Mouse (Mus musculus) forebrain, embryonic 15.5 days (tissue): ENCODE measurements at regions not wholly inside any gene's neighbourhood (a gene's known extent, or its start where the extent isn't known, plus 50 kb on each side); places are given as distances from the start of the nearest gene placed in this dataset.
A peak's percentile ranks its signal among the peaks of the same experiment; 100 is the strongest.

ENCODE experiments used
- ATAC-seq: fragments of 200-750 bp; cut with Nextera tagmentation; replicated peaks from 2 replicates; pipeline ENCODE4 v1.8.0; 2017; ENCODE audit warnings: mild to moderate bottlenecking, moderate TSS enrichment, moderate library complexity
- H3K27ac ChIP-seq: fragments of 300-500 bp; sonication (generic); replicated peaks from 2 replicates; pipeline ENCODE4 v1.5.1; 2015; ENCODE audit warnings: mild to moderate bottlenecking, inconsistent platforms
- H3K27me3 ChIP-seq: fragments of 300-500 bp; sonication (generic); 2 replicates; pipeline ENCODE4 v1.6.1; 2015; ENCODE audit warnings: inconsistent platforms
- H3K36me3 ChIP-seq: fragments of 300-500 bp; sonication (generic); 2 replicates; pipeline ENCODE4 v1.6.1; 2015; ENCODE audit warnings: mild to moderate bottlenecking, inconsistent platforms
- H3K4me1 ChIP-seq: fragments of 300-500 bp; sonication (generic); 2 replicates; pipeline ENCODE4 v1.6.1; 2015; ENCODE audit warnings: inconsistent platforms
- H3K4me2 ChIP-seq: fragments of 300-500 bp; sonication (generic); replicated peaks from 2 replicates; pipeline ENCODE4 v1.6.1; 2015; ENCODE audit warnings: mild to moderate bottlenecking, inconsistent platforms
- H3K4me3 ChIP-seq: fragments of 300-500 bp; sonication (generic); 2 replicates; pipeline ENCODE4 v1.5.1; 2015; ENCODE audit warnings: mild to moderate bottlenecking, inconsistent platforms
- H3K9ac ChIP-seq: fragments of 300-500 bp; sonication (generic); replicated peaks from 2 replicates; pipeline ENCODE4 v1.6.1; 2015; ENCODE audit warnings: mild to moderate bottlenecking, inconsistent platforms
- H3K9me3 ChIP-seq: fragments of 300-500 bp; sonication (generic); 2 replicates; pipeline ENCODE4 v1.6.1; 2016; ENCODE audit warnings: inconsistent platforms
- WGBS: fragments of 180-500 bp; shearing (Covaris S2); methylation state at CpG from one replicate; pipeline ENCODE4 v1.1.7; 2015; ENCODE audit warnings: mixed read lengths; 5-methylcytosine and 5-hydroxymethylcytosine counted together

DNA sequence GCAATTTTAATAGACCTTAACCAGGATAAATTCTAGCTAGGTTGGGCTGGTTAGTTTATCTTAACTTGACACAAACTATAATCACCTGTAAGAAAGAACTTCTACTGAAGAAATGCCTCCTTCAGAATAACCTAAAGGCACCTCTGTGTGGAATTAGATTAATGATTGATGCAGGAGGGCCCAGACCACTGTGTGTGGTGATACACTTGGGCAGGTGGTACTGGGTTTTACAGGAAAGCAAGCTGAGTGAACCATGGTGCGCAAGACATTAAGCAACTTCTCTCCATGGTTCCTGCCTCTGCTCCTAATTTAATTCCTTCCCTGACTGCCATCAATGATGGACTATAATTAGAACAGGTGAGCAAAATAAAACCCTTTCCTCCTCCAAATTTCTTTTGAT, 77.9 kb upstream of the Mdga2 start:
- Histone ChIP-seq H3K36me3 (no peaks in the 10 kb centered on the region), H3K9ac (no peak overlapping the region), H3K9me3 (no peaks in the 10 kb centered on the region), H3K4me3 (no peak overlapping the region), H3K4me1 (no peaks in the 10 kb centered on the region), H3K27ac (no peak overlapping the region), H3K27me3 (no peaks in the 10 kb centered on the region), H3K4me2 (no peak overlapping the region)
- ATAC-seq = no peak
- WGBS = 89% methylated on average over 1 of the region's 1 CpGs

DNA sequence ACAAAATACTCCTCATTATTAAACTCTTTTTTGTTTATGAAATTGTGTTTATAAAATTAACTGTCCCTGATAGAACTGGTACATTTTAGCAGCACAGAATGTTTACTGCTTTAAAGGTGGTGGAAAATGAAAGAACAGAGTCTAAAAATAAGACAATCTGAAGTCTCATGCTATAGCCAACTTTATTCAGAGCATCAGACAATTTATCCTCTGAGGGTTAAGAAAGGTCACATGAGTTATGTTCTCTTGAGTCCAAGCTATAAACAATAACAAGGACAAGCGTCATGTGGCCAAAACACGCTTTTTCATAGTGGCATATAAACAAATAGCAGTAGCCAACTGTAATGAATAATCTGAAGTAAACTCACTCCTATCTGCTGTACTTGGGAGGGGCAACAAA, 67.7 kb upstream of the Mdga2 start:
- no peaks in the 10 kb centered on the region for H3K36me3 ChIP-seq
- no peak overlapping the region for H3K4me3 ChIP-seq
- H3K27me3 ChIP-seq = no peaks in the 10 kb centered on the region
- H3K9ac ChIP-seq = no peak overlapping the region
- no peak overlapping the region for H3K4me2 ChIP-seq
- no peaks in the 10 kb centered on the region for H3K4me1 ChIP-seq
- no peak for ATAC-seq
- H3K9me3 ChIP-seq = no peaks in the 10 kb centered on the region
- WGBS = 93% methylated on average over 2 of the region's 2 CpGs
- no peak overlapping the region for H3K27ac ChIP-seq

DNA sequence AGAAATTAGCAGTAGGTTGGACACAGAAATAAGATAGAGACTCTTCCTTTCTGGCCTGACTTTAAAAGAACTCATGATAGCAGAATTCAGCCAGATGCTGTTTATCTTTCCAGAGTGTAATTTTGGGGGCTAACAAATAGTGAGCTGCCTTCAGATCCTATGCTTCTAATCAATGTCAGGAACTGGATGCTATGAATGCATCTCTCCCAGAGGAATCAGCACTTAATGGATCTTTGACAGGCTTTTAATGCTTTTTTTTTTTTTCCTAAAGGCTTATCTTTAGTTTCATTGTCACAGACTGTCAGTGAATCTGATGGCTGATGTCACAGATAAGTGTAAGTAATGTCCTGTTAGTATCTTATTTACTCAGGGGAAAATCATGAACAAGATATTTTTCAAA, 50.5 kb upstream of the Mdga2 start:
- Histone ChIP-seq H3K27ac (no peak overlapping the region), H3K27me3 (no peaks in the 10 kb centered on the region), H3K4me3 (no peak overlapping the region), H3K9me3 (no peaks in the 10 kb centered on the region), H3K9ac (no peak overlapping the region), H3K4me2 (no peak overlapping the region), H3K4me1 (peaks cover 6% of the 10 kb centered on the region; the same call in 1 of the 2 replicates), H3K36me3 (no peaks in the 10 kb centered on the region)
- peak; percentile 46; the same call in 1 of the 2 replicates for ATAC-seq

DNA sequence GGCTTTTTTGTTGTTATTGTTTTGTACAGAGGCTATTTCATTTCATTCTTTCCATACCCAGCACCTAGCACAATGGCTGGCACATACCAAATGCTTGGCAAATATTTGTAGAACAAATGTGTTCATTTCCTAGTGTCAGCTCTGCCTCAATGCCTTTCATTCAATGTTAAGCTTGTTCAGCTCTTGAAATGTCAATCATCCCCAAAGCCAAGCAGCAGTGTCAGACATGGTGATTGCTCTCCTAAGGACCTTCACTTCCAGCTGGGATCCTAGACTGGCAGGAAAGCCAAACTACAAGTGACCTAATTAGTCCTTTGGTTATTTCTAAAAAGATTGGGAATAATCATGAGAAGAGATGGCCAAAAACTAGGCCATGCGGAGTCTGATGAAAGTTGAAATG, 50.0 kb upstream of the Mdga2 start:
- WGBS = 28% methylated on average over 1 of the region's 1 CpGs
- Histone ChIP-seq H3K4me1 (peaks cover 6% of the 10 kb centered on the region; the same call in 1 of the 2 replicates), H3K4me2 (no peak overlapping the region), H3K36me3 (no peaks in the 10 kb centered on the region), H3K27me3 (no peaks in the 10 kb centered on the region), H3K9me3 (no peaks in the 10 kb centered on the region), H3K4me3 (no peak overlapping the region), H3K9ac (no peak overlapping the region), H3K27ac (no peak overlapping the region)
- peak; percentile 91 for ATAC-seq
